Mouse (Mus musculus): ENCODE data around the gene Gm16430.
"Not testable (repeated sequence)": the region's sequence is repeated elsewhere in the genome, so short reads cannot be mapped to it uniquely, and the experiment has no call there.

Gm16430 gene

GRCm38 (mm10) chrX:54621911-54622310 lies at the start of gene Gm16430:
TSS of gene Gm16430 (plus strand) at chrX:54622211.
- not testable (repeated sequence) for DNase-seq (ENCODE audit: low read depth in 2 of 2, low spot score in 2 of 2)
